Mouse (Mus musculus): ENCODE results near the gene Pmpca. TPM values are rescaled to one million over a fixed set of nuclear protein-coding genes. Genes with fewer than 3 reads are reported as not detected.

The Pmpca gene
- polyA plus RNA-seq, 1 experiment from 2014 or later, result 98.3 TPM

- H3K4me2 ChIP-seq (replicated peaks), result no peak overlapping the region
- H3K36me3 ChIP-seq, result peaks cover 36% of the 10 kb centered on the region
- 94% methylated on average over 4 of the region's 4 CpGs for WGBS
- no peak for ATAC-seq (replicated peaks)
- H3K4me3 ChIP-seq, result no peak overlapping the region
- no peak overlapping the region for H3K9ac ChIP-seq (replicated peaks)
- H3K9me3 ChIP-seq, result no peaks in the 10 kb centered on the region
- no peaks in the 10 kb centered on the region for H3K27me3 ChIP-seq
- no peak overlapping the region for H3K27ac ChIP-seq (replicated peaks)
- peaks cover 44% of the 10 kb centered on the region for H3K4me1 ChIP-seq
Observed at GRCm38 (mm10) chr2:26441261-26441660, 52.1 kb downstream of the Pmpca start.

GRCm38 (mm10) chr2:26441688-26442087 lies 52.5 kb downstream of the Pmpca start:
- Histone ChIP-seq H3K9ac (replicated peaks) (no peak overlapping the region), H3K27me3 (no peaks in the 10 kb centered on the region), H3K9me3 (no peaks in the 10 kb centered on the region), H3K27ac (replicated peaks) (no peak overlapping the region), H3K4me1 (peaks cover 46% of the 10 kb centered on the region), H3K4me3 (no peak overlapping the region), H3K4me2 (replicated peaks) (no peak overlapping the region), H3K36me3 (peaks cover 36% of the 10 kb centered on the region)
- 58% methylated on average over 5 of the region's 5 CpGs for WGBS
- no peak for ATAC-seq (replicated peaks)

- Histone ChIP-seq H3K4me1 (peaks cover 45% of the 10 kb centered on the region), H3K4me3 (no peak overlapping the region), H3K27ac (replicated peaks) (no peak overlapping the region), H3K4me2 (replicated peaks) (no peak overlapping the region), H3K27me3 (no peaks in the 10 kb centered on the region), H3K36me3 (peaks cover 36% of the 10 kb centered on the region), H3K9me3 (no peaks in the 10 kb centered on the region), H3K9ac (replicated peaks) (no peak overlapping the region)
- WGBS, result 18% methylated on average over 1 of the region's 1 CpGs
- ATAC-seq (replicated peaks), result no peak
Observed at GRCm38 (mm10) chr2:26442843-26443242, 53.7 kb downstream of the Pmpca start.

GRCm38 (mm10) chr2:26443876-26444275 lies 54.7 kb downstream of the Pmpca start:
- H3K27ac ChIP-seq (replicated peaks), result no peak overlapping the region
- ATAC-seq (replicated peaks), result no peak
- WGBS, result 62% methylated on average over 3 of the region's 3 CpGs

GRCm38 (mm10) chr2:26444368-26444767 lies 55.2 kb downstream of the Pmpca start:
- Histone ChIP-seq H3K4me3 (peak overlapping the region; percentile 64), H3K9me3 (no peaks in the 10 kb centered on the region), H3K36me3 (peaks cover 23% of the 10 kb centered on the region), H3K27me3 (no peaks in the 10 kb centered on the region), H3K9ac (replicated peaks) (peak overlapping the region; percentile 74), H3K4me1 (peaks cover 48% of the 10 kb centered on the region), H3K27ac (replicated peaks) (peak overlapping the region; percentile 93), H3K4me2 (replicated peaks) (peak overlapping the region; percentile 65)
- no peak for ATAC-seq (replicated peaks)
- 6% methylated on average over 15 of the region's 15 CpGs for WGBS

More at GRCm38 (mm10) chr2:26443876-26444275, 54.7 kb downstream of the Pmpca start:
- Histone ChIP-seq H3K4me3 (peak overlapping the region; percentile 64), H3K4me2 (replicated peaks) (peak overlapping the region; percentile 65), H3K4me1 (peaks cover 43% of the 10 kb centered on the region), H3K9ac (replicated peaks) (peak overlapping the region; percentile 74), H3K9me3 (no peaks in the 10 kb centered on the region), H3K27me3 (no peaks in the 10 kb centered on the region), H3K36me3 (peaks cover 28% of the 10 kb centered on the region)

- Histone ChIP-seq H3K4me2 (replicated peaks) (peak within 1 kb of the TSS; percentile 83), H3K9me3 (no peaks in the 10 kb centered on the region), H3K27ac (replicated peaks) (peak within 1 kb of the TSS; percentile 93), H3K9ac (replicated peaks) (peak within 1 kb of the TSS; percentile 74), H3K4me1 (peaks cover 52% of the 10 kb centered on the region), H3K36me3 (peaks cover 16% of the 10 kb centered on the region), H3K27me3 (no peaks in the 10 kb centered on the region), H3K4me3 (peak within 1 kb of the TSS; percentile 64)
- under 1% methylated on average over 61 of the region's 61 CpGs for WGBS
- ATAC-seq (replicated peaks), result peak; percentile 92
Observed at GRCm38 (mm10) chr2:26444946-26445665, 56.0 kb downstream of the Pmpca start, which contains the start of gene Sec16a. Gene Sec16a, minus strand, starts transcription at chr2:26445216.

- H3K9me3 ChIP-seq, result no peaks in the 10 kb centered on the region
- H3K9ac ChIP-seq (replicated peaks), result peak overlapping the region; percentile 65
- H3K36me3 ChIP-seq, result peaks cover 8% of the 10 kb centered on the region
- H3K4me3 ChIP-seq, result peak overlapping the region; percentile 64
- H3K4me2 ChIP-seq (replicated peaks), result peak overlapping the region; percentile 83
- under 1% methylated on average over 44 of the region's 44 CpGs for WGBS
- peak overlapping the region; percentile 93 for H3K27ac ChIP-seq (replicated peaks)
- H3K27me3 ChIP-seq, result no peaks in the 10 kb centered on the region
- peaks cover 52% of the 10 kb centered on the region for H3K4me1 ChIP-seq
- ATAC-seq (replicated peaks), result peak; percentile 92
Observed at GRCm38 (mm10) chr2:26445666-26446445, 56.7 kb downstream of the Pmpca start.

GRCm38 (mm10) chr2:26446671-26447070 lies 57.5 kb downstream of the Pmpca start:
- peak overlapping the region; percentile 64 for H3K4me3 ChIP-seq
- no peak for ATAC-seq (replicated peaks)
- peak overlapping the region; percentile 65 for H3K9ac ChIP-seq (replicated peaks)
- WGBS, result 76% methylated on average over 4 of the region's 4 CpGs
- H3K36me3 ChIP-seq, result no peaks in the 10 kb centered on the region; the same call in 1 of the 2 replicates
- 0 out of 2 replicates have a peak overlapping the region, but pooled peaks have one; percentile 93 for H3K27ac ChIP-seq (replicated peaks)
- H3K9me3 ChIP-seq, result no peaks in the 10 kb centered on the region
- H3K4me1 ChIP-seq, result peaks cover 52% of the 10 kb centered on the region
- H3K4me2 ChIP-seq (replicated peaks), result peak overlapping the region; percentile 83
- no peaks in the 10 kb centered on the region for H3K27me3 ChIP-seq

Other genes with a start within 250 kb of the Pmpca start
- 0.10 TPM in 1 of 2 replicates, not detected in the other for gene Lhx3, start 181.1 kb upstream of the Pmpca start, polyA plus RNA-seq (2015; fragmentation: Nextera tagmentation; extraction: Ambion mirVana)
- gene Qsox2, start 151.8 kb upstream of the Pmpca start, polyA plus RNA-seq (2015; fragmentation: Nextera tagmentation; extraction: Ambion mirVana), result 15.6 and 15.7 TPM in 2 replicates
- gene Ccdc187, start 94.8 kb upstream of the Pmpca start, polyA plus RNA-seq (2015; fragmentation: Nextera tagmentation; extraction: Ambion mirVana), result 0.18 and 0.24 TPM in 2 replicates
- 144 and 151 TPM in 2 replicates for gene Gpsm1, start 73.8 kb upstream of the Pmpca start, polyA plus RNA-seq (2015; fragmentation: Nextera tagmentation; extraction: Ambion mirVana)
- gene Dnlz, start 37.2 kb upstream of the Pmpca start, polyA plus RNA-seq (2015; fragmentation: Nextera tagmentation; extraction: Ambion mirVana), result 33.0 and 33.5 TPM in 2 replicates
- 1.4 and 1.5 TPM in 2 replicates for gene Card9, start 28.4 kb upstream of the Pmpca start, polyA plus RNA-seq (2015; fragmentation: Nextera tagmentation; extraction: Ambion mirVana)
- gene Snapc4, start 8.7 kb upstream of the Pmpca start, polyA plus RNA-seq (2015; fragmentation: Nextera tagmentation; extraction: Ambion mirVana), result 31.4 and 31.6 TPM in 2 replicates
- gene Entr1, start within 50 bp of the Pmpca start, polyA plus RNA-seq (2015; fragmentation: Nextera tagmentation; extraction: Ambion mirVana), result 191 and 194 TPM in 2 replicates
- 20.6 and 22.4 TPM in 2 replicates for gene Inpp5e, start 19.9 kb downstream of the Pmpca start, polyA plus RNA-seq (2015; fragmentation: Nextera tagmentation; extraction: Ambion mirVana)
- 18.3 and 19.8 TPM in 2 replicates for gene Sec16a, start 55.9 kb downstream of the Pmpca start, polyA plus RNA-seq (2015; fragmentation: Nextera tagmentation; extraction: Ambion mirVana)
- gene Notch1, start 127.3 kb downstream of the Pmpca start, polyA plus RNA-seq (2015; fragmentation: Nextera tagmentation; extraction: Ambion mirVana), result 22.6 and 26.1 TPM in 2 replicates
- gene Egfl7, start 190.7 kb downstream of the Pmpca start, polyA plus RNA-seq (2015; fragmentation: Nextera tagmentation; extraction: Ambion mirVana), result 46.4 and 56.9 TPM in 2 replicates
- gene Gm20532, start 197.3 kb downstream of the Pmpca start, polyA plus RNA-seq (2015; fragmentation: Nextera tagmentation; extraction: Ambion mirVana), result not detected in 2 replicates
- gene Agpat2, start 215.1 kb downstream of the Pmpca start, polyA plus RNA-seq (2015; fragmentation: Nextera tagmentation; extraction: Ambion mirVana), result 3.4 and 3.9 TPM in 2 replicates
- gene Fam69b, start 239.1 kb downstream of the Pmpca start, polyA plus RNA-seq (2015; fragmentation: Nextera tagmentation; extraction: Ambion mirVana), result 111 and 121 TPM in 2 replicates

Data from forebrain, embryonic 15.5 days (tissue).